Mouse (Mus musculus) stomach, postnatal 0 days (tissue): ENCODE data around the gene Elp5. TPM values are rescaled to one million over a fixed set of nuclear protein-coding genes. Genes with fewer than 3 reads are reported as not detected.

Experiments used
- ATAC-seq: fragments of 200-750 bp; cut with Nextera tagmentation; 2 replicates; pipeline ENCODE4 v1.8.0; 2017; ENCODE audit not compliant: low FRiP score, low TSS enrichment
- DNase-seq: peaks from one replicate; pipeline ENCODE4 v3.0.0-alpha.2; 2016; ENCODE audit warnings: low spot score
- H3K27ac ChIP-seq: fragments of 300-500 bp; sonication (generic); replicated peaks from 2 replicates; pipeline ENCODE4 v1.5.1; 2014; ENCODE audit warnings: mild to moderate bottlenecking, control low read depth
- H3K27me3 ChIP-seq: fragments of 300-500 bp; sonication (generic); 2 replicates; pipeline ENCODE4 v1.6.1; 2014; ENCODE audit warnings: low read length; ENCODE audit not compliant: control insufficient read depth, insufficient read depth
- H3K36me3 ChIP-seq: fragments of 300-500 bp; sonication (generic); 2 replicates; pipeline ENCODE4 v1.6.1; 2014; ENCODE audit warnings: low read length, mixed read lengths; ENCODE audit not compliant: control insufficient read depth, insufficient read depth
- H3K4me1 ChIP-seq: fragments of 300-500 bp; sonication (generic); replicated peaks from 2 replicates; pipeline ENCODE4 v1.6.1; 2014; ENCODE audit warnings: antibody characterized with exemption; ENCODE audit not compliant: control insufficient read depth, insufficient read depth
- H3K4me2 ChIP-seq: fragments of 300-500 bp; sonication (generic); replicated peaks from 2 replicates; pipeline ENCODE4 v1.6.1; 2014; ENCODE audit warnings: low read depth, mild to moderate bottlenecking, control low read depth, moderate library complexity
- H3K4me3 ChIP-seq: fragments of 300-500 bp; sonication (generic); 2 replicates; pipeline ENCODE4 v1.5.1; 2014; ENCODE audit warnings: low read depth, low read length, control low read depth
- H3K9ac ChIP-seq: fragments of 300-500 bp; sonication (generic); 2 replicates; pipeline ENCODE4 v1.6.1; 2014; ENCODE audit warnings: mild to moderate bottlenecking, low read length, control low read depth, mixed read lengths
- H3K9me3 ChIP-seq: fragments of 300-500 bp; sonication (generic); 2 replicates; pipeline ENCODE4 v1.6.1; 2016; ENCODE audit warnings: low read length; ENCODE audit not compliant: control insufficient read depth
- CTCF ChIP-seq: IDR thresholded peaks from 2 replicates; pipeline ENCODE4 v1.5.1; 2016; ENCODE audit warnings: antibody characterized with exemption, low read depth, mild to moderate bottlenecking, moderate library complexity
- EP300 ChIP-seq: optimal IDR thresholded peaks from 2 replicates; pipeline ENCODE3; 2016; ENCODE audit warnings: antibody characterized with exemption
- WGBS: fragments of 180-500 bp; shearing (Covaris S2); extraction: QIAGEN DNeasy Blood & Tissue Kit; methylation state at CpG from one replicate; pipeline ENCODE4 v1.1.7; 2014; 5-methylcytosine and 5-hydroxymethylcytosine counted together
- polyA plus RNA-seq: library from polyadenylated mRNA; unstranded; fragments of >200 nt; fragmentation: Nextera tagmentation; extraction: Ambion mirVana; gene quantifications from 2 replicates; pipeline ENCODE4 v1.2.1, GENCODE M21; 2015

The Elp5 gene
- polyA plus RNA-seq, 1 experiment from 2014 or later: 73.4 TPM

GRCm38 (mm10) chr11:70028401-70029129 lies 46.2 kb upstream of the Elp5 start:
- TF ChIP-seq CTCF: no peak
- H3K4me3 ChIP-seq: peak overlapping the region; percentile 18
- H3K9ac ChIP-seq: no peak overlapping the region

GRCm38 (mm10) chr11:70027397-70027796 lies 45.1 kb upstream of the Elp5 start:
- no peaks in the 10 kb centered on the region for H3K9me3 ChIP-seq
- DNase-seq (no peak), ATAC-seq (no peak)
- H3K36me3 ChIP-seq: peaks cover 7% of the 10 kb centered on the region
- peaks cover 7% of the 10 kb centered on the region; the same call in 1 of the 2 replicates for H3K4me1 ChIP-seq
- 35% methylated on average over 9 of the region's 9 CpGs for WGBS
- peak overlapping the region; percentile 56 for H3K4me2 ChIP-seq
- H3K27ac ChIP-seq: peak overlapping the region; percentile 59; the same call in 1 of the 2 replicates
- H3K9ac ChIP-seq: peak overlapping the region; percentile 23; the same call in 1 of the 2 replicates
- TF ChIP-seq EP300 (no peak), CTCF (no peak)
- H3K27me3 ChIP-seq: no peaks in the 10 kb centered on the region
- H3K4me3 ChIP-seq: no peak overlapping the region

More at GRCm38 (mm10) chr11:70028401-70029129, 46.2 kb upstream of the Elp5 start:
- peaks cover 7% of the 10 kb centered on the region for H3K36me3 ChIP-seq
- peak overlapping the region; percentile 71 for H3K27ac ChIP-seq
- H3K9me3 ChIP-seq: no peaks in the 10 kb centered on the region
- peak; percentile 6; the same call in 1 of the 2 replicates for ATAC-seq
- WGBS: 22% methylated on average over 12 of the region's 12 CpGs
- peaks cover 7% of the 10 kb centered on the region; the same call in 1 of the 2 replicates for H3K4me1 ChIP-seq
- H3K27me3 ChIP-seq: no peaks in the 10 kb centered on the region
- H3K4me2 ChIP-seq: peak overlapping the region; percentile 45
- no peak for DNase-seq

- 2% methylated on average over 16 of the region's 19 CpGs for WGBS
- DNase-seq (peak; percentile 54), ATAC-seq (peak; percentile 63)
- peak overlapping the region; percentile 30 for H3K4me3 ChIP-seq
- H3K27ac ChIP-seq: peak overlapping the region; percentile 59; the same call in 1 of the 2 replicates
- TF ChIP-seq EP300: no peak
- TF ChIP-seq CTCF: no peak
- H3K9me3 ChIP-seq: no peaks in the 10 kb centered on the region
- peaks cover 7% of the 10 kb centered on the region for H3K36me3 ChIP-seq
- peak overlapping the region; percentile 56 for H3K4me2 ChIP-seq
- peak overlapping the region; percentile 5; the same call in 1 of the 2 replicates for H3K9ac ChIP-seq
- H3K27me3 ChIP-seq: no peaks in the 10 kb centered on the region
- peaks cover 7% of the 10 kb centered on the region; the same call in 1 of the 2 replicates for H3K4me1 ChIP-seq
These were observed 44.4 kb upstream of the Elp5 start for GRCm38 (mm10) chr11:70026689-70027088.

GRCm38 (mm10) chr11:70024151-70024514 lies 41.8 kb upstream of the Elp5 start:
- ATAC-seq: no peak
- Histone ChIP-seq H3K36me3 (no peaks in the 10 kb centered on the region), H3K27me3 (no peaks in the 10 kb centered on the region), H3K9ac (no peak overlapping the region; the same call in 1 of the 2 replicates), H3K4me2 (peak overlapping the region; percentile 47), H3K4me1 (0 out of 2 replicates have a peak, but pooled peaks cover 4% of the 10 kb centered on the region), H3K9me3 (no peaks in the 10 kb centered on the region), H3K27ac (peak overlapping the region; percentile 8; the same call in 1 of the 2 replicates), H3K4me3 (peak overlapping the region; percentile 28)
- no peak for TF ChIP-seq EP300
- no peak for TF ChIP-seq CTCF
- DNase-seq: no peak
- 15% methylated on average over 6 of the region's 6 CpGs for WGBS

- peak overlapping the region; percentile 47 for H3K4me2 ChIP-seq
- WGBS: 6% methylated on average over 24 of the region's 29 CpGs
- DNase-seq: no peak
These were observed 41.3 kb upstream of the Elp5 start for GRCm38 (mm10) chr11:70023481-70024150.

More at GRCm38 (mm10) chr11:70023481-70024150, 41.3 kb upstream of the Elp5 start:
- no peaks in the 10 kb centered on the region for H3K9me3 ChIP-seq
- no peak for ATAC-seq
- H3K4me1 ChIP-seq: 0 out of 2 replicates have a peak, but pooled peaks cover 4% of the 10 kb centered on the region
- H3K27me3 ChIP-seq: no peaks in the 10 kb centered on the region
- TF ChIP-seq EP300 (no peak), CTCF (no peak)
- no peaks in the 10 kb centered on the region for H3K36me3 ChIP-seq
- no peak overlapping the region; the same call in 1 of the 2 replicates for H3K27ac ChIP-seq
- H3K9ac ChIP-seq: no peak overlapping the region; the same call in 1 of the 2 replicates
- H3K4me3 ChIP-seq: peak overlapping the region; percentile 28
